Mouse (Mus musculus) gastrocnemius, adult 8-10 months (tissue): ENCODE results near the gene Kbtbd13. TPM values are rescaled to one million over a fixed set of nuclear protein-coding genes. Genes with fewer than 3 reads are reported as not detected.

Experiments used
- DNase-seq, 2 experiments: peaks; one replicate each; pipeline ENCODE4 v3.0.0; 2022; ENCODE audit warnings: low spot score in 2 of 2
- total RNA-seq, 4 experiments: library from RNA; stranded (reverse); gene quantifications; 2 replicates each; pipeline ENCODE4 v1.2.4; 2022

The Kbtbd13 gene
- total RNA-seq = 10 to 100 TPM in 3 of 4 experiments, 1 to 10 TPM in 1; 9.8 to 12.3 (median 11.4) TPM

DNA sequence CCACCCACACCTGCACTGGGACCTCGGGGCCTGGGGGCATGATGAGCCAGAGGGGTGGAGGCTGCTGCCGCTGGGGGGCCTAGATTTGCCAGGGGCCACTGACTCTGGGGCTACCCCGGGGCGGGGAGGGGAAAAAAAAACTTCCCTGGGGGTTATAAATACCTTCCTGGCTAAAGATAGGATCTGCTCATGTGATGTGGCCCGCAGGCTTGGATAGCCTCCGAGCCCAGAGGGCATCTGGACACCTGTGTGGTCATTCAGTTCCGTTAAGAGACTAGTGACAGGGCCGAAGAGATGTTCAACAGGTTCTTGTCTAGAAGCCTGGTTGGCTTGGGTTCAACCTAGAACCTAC is at the start of gene Kbtbd13:
Gene Kbtbd13 (minus strand): TSS at position 40 of the 352 bp plus-strand sequence.
- DNase-seq = peak; percentile 56 to 80

DNA sequence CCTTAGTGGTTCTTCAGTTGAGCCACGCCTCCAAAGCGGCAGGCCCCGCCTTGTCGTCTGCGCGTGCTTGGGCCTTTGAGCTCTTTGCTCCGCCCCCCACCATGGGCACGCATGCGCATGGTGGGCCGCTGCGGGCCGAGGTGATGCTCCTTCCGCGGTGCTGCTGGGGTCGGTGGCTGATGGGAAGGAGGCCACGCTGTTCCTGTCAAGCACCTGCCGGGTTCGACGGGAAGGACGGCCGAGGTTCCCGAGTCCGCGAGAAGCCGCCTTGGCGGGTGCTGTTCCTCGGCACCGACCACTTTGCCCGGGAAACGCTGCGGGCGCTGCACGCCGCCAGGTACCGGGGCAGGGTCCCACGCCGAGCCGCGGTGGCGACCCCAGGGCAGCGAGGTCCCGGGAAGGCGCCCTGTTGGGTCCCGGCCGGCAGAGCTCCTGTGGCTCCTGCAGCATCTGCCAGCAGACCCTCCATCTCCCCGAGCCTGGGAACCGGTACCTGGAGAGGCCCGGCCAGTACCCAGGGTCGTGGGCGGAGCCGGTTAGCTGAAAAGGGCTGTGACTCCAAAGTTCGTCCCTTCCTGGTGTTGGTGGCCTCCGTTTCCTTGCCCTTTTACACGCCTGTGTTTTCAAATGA is 44.3 kb upstream of the Kbtbd13 start, which contains the start of gene Mtfmt:
Gene Mtfmt (plus strand): TSS at position 112 of the 631 bp plus-strand sequence.
- DNase-seq = peak; percentile 90 to 91

DNA sequence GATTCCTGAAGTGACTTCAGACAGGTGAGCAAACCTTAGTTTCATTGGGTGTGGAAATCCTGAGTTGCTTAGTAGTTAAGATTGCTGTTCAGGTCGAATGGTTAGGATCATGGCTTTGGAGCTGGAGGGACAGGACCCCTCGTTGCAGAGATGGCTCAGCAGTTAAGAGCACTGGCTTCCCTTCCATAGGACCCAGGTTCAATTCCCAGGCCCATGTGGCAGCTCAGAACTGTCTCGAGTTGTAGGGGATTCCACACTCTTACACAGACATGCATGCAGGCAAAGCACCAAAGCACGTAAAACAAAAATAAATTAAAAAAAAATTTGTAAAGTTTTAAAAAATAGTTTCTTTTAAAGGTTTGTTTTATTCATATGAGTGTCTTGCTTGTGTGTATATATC is 43.8 kb upstream of the Kbtbd13 start:
- no peak for DNase-seq

DNA sequence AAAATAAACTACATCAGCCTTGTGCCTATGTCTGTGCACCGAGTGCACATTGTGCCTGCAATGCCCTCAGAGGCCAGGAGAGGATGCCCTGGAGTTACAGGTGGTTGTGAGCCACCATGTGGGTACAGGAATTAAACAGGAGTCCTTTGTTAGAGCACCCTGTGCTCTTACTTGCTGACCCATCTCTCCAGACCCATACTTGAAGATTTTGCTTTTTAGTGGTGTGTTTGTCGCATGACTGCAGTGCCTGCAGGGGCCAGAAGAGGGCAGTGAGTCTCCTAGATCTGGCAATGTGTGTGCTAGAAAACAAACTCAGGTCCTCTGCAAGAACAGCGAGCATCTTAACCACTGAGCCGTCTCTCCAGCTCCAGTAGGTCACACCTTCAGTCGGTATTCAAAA is 42.7 kb upstream of the Kbtbd13 start:
- peak; percentile 13 to 18 for DNase-seq

DNA sequence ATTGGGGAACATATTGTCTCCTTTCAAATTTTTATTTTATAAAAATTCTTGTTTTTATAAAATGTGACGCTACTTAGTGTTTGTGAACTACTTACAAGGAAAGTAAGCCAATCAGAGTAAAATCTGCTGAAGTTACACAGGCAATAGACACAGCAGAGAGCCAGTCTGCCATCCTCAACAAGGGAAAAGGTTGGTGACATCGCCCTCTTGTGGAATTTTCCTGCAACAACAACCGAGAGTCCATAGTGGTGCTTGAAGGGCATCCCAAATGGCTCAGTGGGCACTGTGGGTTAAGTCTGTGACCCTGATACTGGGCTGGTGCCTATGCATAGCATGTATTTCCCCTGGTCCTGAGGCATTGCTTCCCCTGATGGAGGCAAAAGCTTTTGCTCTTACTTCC is 40.8 kb upstream of the Kbtbd13 start:
- DNase-seq = peak; percentile 73 to 77

DNA sequence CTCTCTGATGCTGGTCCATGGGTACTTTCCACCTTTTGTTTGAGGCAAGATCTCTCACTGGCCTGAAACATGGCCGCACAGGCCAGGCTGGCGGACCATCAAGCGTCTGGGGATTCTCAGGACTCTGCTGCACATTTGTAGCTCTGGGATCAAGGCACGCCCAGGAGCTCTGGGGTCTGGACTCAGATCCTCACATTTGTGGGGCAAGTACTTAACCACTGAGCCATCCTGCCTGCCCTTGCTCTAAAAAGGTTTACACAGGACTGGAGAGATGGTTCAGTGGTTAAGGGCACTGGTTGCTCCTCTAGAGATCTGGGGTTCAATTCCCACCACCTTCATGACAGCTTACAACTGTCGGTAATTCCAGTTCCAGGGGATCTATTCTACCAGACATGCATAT is 39.5 kb upstream of the Kbtbd13 start:
- DNase-seq = no peak

- DNase-seq = no peak
Measured at GRCm38 (mm10) chr9:65430401-65430800, 38.9 kb upstream of the Kbtbd13 start.

GRCm38 (mm10) chr9:65428003-65428402 is 36.6 kb upstream of the Kbtbd13 start:
- no peak for DNase-seq

- no peak for DNase-seq
Measured at GRCm38 (mm10) chr9:65427511-65427910, 36.1 kb upstream of the Kbtbd13 start.

- no peak for DNase-seq
Measured at GRCm38 (mm10) chr9:65424393-65424792, 32.9 kb upstream of the Kbtbd13 start.

GRCm38 (mm10) chr9:65422760-65423501 is 31.5 kb upstream of the Kbtbd13 start, which contains the start of gene Slc51b:
Slc51b (minus strand) TSS chr9:65422955.
- no peak for DNase-seq

- DNase-seq = no peak
Measured at GRCm38 (mm10) chr9:65419633-65420032, 28.2 kb upstream of the Kbtbd13 start.

GRCm38 (mm10) chr9:65417738-65418137 is 26.3 kb upstream of the Kbtbd13 start:
- DNase-seq = no peak

- DNase-seq = no peak
Measured at GRCm38 (mm10) chr9:65411326-65411725, 19.9 kb upstream of the Kbtbd13 start.

- no peak for DNase-seq
Measured at GRCm38 (mm10) chr9:65410378-65410777, 18.9 kb upstream of the Kbtbd13 start.

GRCm38 (mm10) chr9:65408871-65409295 is 17.4 kb upstream of the Kbtbd13 start:
- peak in 1 of 2 experiments; percentile 44 for DNase-seq

DNA sequence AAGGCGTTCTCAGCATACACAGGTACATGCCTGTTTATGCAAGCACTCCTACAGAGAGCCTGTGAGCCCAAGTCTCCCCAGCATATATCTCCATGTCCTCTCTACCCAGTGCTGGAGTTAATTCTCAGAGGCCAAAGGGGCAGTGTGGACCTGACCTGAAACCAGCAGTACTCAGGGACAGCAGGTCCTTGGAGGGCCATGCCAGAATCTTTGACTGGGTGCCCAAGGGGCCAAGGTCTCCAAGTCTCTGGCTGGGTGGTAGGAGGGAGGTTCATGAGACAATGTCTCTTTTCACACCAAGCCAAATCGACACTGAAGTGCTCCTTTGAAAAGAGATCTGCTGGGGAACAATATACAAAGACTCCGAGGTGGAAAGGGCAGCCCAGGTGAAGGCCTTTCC is 16.4 kb upstream of the Kbtbd13 start:
- no peak for DNase-seq

GRCm38 (mm10) chr9:65407327-65407726 is 15.9 kb upstream of the Kbtbd13 start:
- DNase-seq = no peak

DNA sequence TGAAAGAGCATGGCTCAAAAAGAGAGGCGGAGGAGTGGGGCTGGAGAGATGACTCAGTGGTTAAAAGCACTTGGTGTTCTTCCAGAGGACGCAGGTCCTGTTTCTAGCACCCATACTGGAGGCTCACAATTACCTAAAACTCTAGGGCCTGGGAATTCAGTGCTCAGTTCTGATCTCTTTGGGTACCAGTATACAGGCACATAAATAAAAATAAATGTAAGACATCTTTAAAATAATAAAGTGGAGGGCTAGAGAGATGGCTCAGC is 13.7 kb upstream of the Kbtbd13 start:
- DNase-seq = peak in 1 of 2 experiments; percentile 37

GRCm38 (mm10) chr9:65404331-65405183 is 13.1 kb upstream of the Kbtbd13 start:
- peak; percentile 77 to 82 for DNase-seq

DNA sequence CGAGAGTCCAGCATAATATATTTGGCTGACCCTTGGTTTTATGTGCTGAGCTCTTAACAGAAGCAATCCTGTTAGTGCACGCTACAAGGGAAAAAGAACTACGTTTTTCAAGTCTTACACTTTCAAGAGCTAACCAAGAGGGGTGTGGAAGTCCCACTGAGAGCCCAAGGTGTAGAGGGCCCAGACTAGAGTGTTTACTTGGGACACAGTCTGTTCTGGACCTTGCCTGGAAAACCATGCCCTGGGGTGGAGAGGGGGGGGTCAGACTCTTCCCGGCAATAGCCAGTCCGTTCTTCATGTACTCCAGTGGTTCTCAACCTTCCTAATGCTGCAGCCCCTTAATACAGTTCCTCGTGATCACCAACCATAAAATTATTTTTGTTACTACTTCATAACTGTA is 8.5 kb upstream of the Kbtbd13 start:
- DNase-seq = no peak

DNA sequence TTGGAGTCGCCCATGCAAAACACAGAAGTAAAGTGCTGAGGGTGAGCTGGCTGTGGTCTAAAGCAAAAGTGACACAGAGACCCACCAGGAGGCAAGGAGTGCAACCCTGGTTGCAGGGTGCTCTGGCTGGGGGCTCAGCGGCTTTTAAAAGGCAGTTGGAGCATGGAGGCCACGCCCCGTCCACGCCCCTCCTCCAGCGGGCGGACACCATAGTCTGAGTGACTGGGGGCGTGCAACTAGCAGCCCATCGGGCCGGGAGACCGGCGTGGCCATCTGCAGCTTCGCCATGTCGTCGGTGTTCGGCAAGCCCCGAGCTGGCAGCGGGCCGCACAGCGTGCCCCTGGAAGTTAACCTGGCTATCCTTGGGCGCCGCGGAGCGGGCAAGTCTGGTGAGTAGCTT is 6.8 kb upstream of the Kbtbd13 start, which contains the start of gene Rasl12:
Gene Rasl12 (plus strand): TSS at position 228 of the 400 bp plus-strand sequence.
- DNase-seq = peak; percentile 50 to 69
